Mouse (Mus musculus) embryo, embryonic 11 days (tissue): ENCODE results near the gene Zcchc24.
A peak's percentile ranks its signal among the peaks of the same experiment; 100 is the strongest.

Experiments used
- DNase-seq: peaks from one replicate; pipeline ENCODE4 v3.0.0-alpha.2; 2015

Zcchc24 gene

DNA sequence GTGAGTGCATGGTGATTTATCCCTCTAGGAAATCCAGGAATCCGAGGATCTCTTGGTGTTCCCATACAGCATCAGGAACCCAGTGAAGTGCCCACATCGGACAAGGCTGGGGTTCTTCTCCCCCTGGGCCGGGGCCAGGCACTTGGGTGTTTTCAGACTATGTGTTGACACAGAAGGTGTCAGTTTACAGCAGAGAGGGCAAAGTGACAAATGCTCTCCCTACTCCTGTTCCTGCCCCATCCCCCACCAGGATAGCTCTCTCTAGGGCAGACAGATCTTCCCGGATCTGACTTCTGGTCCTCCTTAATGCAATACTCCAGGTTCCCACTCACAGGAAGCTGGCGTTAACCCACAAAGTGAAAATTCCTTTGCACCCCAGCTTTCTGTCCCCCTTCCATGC, 5.3 kb upstream of the Zcchc24 start:
- DNase-seq, result no peak

DNA sequence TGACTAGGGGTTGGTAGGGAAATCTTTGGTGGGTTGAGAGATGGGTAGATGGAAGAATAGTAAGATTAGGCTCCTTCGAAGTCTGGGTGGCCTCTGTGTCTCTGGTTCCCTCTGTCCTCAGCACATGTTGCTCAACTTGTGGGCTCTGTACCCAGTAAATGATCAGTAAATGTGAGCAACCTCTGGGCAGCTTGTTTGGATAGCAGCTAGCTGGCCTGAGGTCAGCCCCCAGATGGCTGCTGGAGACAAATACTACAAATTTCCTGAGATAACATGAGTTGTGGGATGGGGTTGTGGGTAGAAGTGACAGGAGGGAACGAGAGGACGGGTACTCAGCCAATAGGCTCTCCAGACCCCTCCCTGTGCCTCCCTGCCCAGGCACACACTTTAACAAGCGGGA, 4.2 kb upstream of the Zcchc24 start:
- no peak for DNase-seq

DNA sequence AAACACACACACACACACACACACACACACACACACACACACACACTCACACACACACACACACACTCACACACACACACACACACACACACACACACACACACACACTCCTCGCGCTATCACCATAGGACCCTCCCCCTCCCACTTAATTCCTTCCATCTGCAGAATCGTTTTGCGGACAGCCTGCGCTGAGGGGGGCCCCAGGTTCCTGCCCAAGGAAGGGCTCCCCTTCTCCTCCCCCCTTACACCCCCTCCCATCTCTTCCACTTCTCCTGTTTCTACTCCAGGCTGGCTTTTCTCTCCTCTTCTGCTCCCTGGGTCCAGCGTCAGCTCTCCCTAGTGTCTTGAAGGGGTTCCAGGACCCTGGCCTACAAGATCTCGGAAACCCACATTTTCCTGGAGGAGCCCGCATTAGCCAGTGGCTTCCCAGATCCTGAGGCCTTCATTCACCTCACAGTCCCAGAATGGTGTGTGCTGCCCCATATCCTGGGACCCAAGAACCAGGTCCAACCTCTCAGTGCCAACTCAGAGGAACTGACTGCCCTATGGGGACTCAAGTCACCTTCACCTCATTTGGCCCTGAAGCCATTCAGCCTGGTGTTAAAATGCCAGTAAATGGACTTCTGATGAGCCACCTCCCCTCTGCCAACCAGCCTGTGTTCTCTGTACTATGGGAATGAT, 927 bp upstream of the Zcchc24 start:
- DNase-seq, result peak; percentile 84

DNA sequence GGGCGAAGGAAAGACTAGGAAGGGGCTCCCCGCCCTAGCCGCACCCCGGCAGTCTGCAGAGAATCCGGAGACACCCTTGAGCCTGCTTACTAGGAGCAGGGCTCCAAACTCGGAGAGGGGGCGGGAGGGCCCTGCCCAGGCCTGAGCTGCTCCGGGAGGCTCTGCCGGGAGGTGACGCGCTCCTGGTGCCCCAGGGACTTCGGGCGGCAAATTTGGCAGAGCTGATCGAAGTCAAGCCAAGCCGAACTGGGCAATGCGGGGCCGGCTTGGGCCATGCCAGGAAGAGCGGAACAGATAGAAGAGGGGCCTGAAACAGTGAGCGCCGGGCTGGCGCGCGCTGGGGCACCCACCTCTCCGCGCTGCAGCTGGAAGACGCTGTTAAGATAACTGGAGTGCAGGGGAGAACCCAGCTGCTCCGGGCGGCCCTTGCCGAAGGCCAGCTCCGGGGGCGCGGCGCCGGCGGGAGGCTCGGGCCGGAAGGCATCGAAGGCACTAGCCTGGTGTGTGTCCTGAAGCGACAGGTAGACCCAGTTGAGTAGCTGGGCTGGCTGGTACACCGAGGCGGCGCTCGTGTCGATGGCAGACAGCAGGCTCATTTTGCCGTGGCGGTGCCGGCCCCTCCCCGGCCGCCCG, 462 bp downstream of the Zcchc24 start:
- DNase-seq, result peak; percentile 55

DNA sequence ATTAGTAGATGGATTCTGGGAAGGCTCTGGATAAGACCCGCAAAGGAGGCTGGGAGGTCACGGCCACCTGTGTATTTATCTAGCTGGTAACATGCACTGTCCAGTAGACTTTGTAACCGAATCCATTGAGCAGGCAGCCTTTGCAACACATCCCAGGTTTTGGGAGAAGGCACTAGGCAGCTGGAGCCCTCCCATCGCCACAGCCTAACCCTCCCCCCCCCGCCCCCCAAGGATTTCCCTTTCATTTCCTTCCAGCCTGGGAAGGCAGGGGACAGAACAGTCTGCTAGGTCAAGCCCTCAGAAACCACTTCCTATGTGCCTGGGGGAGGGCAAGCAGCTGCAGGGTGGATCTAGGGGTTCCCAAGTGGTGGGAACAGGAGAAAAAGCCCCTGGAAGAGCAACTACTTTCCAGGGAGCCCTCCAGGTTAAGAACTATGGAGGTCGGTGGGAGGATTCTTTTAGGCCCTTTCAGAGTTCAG, 1.1 kb downstream of the Zcchc24 start:
- DNase-seq, result no peak

DNA sequence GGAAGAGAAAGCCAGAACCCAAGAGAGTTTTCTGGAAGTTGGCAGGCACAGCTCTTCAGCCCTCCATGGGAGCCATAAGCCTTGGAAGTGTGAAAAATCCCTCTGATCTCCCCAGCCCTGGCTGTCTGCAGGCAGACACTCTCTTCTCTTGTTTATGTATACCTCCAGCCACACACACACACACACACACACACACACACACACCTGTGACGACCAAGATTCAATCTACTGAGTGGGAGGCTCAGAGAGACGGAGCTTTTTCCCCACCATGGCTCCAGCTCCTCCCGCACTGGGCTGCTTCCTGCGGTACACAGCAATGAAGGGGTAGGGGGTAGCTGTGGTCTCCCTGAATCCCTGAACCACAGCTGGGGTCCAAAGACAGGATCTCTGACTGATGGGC, 2.4 kb downstream of the Zcchc24 start:
- DNase-seq, result no peak

DNA sequence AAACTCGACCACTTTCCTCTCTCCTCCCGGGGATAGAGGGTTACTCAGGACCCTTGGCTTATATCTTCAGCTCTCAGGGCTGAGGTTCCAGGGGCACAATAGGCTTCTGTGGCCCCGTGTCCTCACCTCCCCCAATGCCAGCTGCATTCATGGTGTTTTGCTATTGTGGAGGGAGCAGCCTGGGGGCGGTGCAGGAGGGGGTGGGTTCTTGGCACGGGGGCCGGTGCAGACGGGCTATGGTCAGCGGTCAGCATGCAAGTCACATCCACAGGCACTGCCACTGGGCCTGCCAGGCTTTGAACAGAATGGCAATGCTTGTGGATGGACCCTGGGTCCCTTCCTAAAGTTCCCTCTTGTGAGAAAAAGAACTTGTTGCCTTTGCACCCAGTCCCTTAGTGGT, 2.9 kb downstream of the Zcchc24 start:
- no peak for DNase-seq

DNA sequence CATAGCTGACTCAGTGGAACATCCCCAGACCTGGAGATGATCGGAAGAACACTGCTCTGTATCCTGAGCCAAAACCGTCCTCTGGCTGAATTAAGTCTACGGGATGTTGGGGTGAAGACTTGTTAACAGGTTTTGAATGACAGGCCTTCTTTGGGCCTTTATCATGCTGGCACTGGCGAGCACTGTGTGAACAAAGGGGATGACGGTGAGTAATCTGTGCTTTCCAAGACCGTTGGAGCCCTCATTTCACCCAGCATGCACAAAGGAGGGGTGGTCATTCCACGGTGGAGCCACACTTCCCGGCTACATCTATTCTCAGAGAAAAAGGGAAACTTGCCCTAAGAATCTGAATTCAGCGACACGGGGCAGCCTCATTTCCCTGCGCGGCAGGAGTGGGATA, 3.7 kb downstream of the Zcchc24 start:
- no peak for DNase-seq

DNA sequence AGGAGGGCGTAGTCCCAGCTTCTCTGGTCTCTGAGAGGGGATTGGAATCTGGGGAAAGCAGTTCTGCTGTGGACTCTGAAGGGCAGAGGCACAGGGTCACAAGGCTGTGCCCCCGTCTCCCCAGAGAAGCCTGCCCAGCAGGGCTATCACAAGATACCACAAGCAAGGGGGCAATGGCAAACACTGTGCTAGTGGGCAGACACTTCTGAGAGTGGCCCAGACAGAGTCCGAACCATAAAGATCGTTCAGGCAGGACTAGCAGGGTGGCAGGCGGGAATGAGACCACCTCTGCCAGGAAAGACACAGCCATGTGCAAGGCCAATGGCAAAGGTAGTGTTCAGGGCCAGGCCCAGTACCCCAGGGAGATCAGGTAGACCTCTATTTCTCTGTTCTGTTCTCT, 7.7 kb downstream of the Zcchc24 start:
- DNase-seq, result no peak

DNA sequence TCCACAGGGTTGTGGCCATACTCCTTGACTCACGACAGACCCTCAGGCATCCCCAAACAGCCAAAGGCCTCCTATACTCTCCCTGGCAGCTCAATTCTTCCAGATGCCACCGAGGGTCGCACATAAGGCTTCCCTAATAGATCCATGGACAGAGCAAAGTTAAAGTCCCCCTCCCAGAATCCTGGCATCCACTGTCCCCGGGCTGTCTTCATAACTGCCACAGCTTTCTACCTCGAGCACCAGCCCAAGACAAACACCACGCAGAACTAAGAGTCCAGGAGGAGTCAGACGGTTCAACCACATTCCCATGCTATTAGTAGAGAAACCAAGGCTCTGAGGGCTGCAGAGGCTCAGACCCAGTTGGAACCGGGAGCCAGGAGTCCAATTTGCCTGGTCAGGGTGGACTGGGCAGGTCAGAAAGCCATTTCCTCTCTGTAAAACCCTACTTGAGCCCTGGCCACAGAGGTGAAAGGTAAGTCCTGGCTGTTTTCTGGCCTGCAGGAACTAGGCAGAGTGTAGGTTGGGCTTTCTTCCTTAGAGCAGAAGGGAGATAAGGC, 8.8 kb downstream of the Zcchc24 start:
- no peak for DNase-seq

DNA sequence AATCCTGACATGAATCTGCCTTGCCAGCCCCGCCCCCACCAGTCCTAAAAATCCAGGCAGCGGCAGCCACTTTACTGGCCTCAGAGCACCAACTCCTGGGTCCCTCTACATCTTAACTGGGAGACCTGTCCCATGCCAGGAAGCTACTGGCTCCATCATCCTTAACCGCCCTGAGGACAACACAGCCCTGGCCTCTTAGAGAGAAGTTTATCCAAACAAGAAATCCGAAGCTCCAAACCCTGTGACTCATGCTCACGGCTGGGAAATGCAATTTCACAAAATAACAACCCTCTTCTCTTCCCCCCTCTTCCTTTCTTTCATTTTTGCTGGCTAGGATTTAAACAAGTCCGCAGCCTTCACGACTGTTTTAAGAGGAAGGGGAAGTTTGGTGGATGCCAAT, 9.3 kb downstream of the Zcchc24 start:
- DNase-seq, result no peak

DNA sequence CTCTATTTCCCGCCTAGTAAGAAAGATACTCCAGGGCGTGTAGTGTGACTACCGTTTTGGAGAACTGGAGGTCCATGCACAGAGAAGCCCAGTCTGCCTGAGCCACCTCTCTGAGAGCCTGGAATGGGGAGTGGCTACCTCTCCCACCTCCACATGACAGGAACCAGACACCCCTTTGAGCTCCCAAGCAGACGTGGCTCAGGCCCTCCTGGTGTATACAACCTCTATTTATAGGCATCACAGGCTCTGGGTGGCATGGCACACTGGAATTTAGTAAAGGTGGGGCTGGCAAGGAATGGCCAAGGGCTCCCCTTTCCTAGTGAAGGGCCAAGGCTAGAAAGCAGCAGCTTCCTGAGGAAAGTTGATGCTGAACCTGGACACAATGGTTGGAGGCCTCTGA, 10.9 kb downstream of the Zcchc24 start:
- no peak for DNase-seq

DNA sequence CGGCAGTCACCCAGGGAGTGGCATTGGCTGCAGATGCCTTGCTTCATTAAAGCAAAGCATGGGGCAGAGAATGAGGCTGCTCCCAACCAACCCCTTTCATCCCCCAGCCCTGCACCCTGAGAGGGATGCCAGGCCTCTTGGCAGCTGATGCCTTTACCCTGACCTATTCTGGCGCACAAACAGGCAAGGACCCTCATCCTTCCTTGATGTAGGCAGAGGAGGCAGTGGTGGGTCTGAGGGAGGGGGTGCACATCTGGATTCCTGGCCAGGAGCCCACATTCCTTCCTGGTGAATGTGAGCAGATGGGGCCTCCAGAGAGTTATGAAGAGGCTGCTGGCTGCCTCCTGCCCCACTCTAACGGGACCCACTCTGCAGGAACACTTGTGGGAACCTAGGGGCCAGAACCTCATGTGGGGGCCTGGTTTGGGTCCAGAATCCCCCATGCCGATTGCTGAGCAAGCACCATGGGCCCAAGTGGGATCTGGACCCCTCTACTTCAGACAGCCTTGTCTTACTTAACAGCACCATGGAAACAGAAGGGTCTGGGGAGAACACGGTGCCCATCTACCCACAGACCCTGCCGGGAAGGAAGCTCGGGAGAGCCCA, 12.4 kb downstream of the Zcchc24 start:
- no peak for DNase-seq

DNA sequence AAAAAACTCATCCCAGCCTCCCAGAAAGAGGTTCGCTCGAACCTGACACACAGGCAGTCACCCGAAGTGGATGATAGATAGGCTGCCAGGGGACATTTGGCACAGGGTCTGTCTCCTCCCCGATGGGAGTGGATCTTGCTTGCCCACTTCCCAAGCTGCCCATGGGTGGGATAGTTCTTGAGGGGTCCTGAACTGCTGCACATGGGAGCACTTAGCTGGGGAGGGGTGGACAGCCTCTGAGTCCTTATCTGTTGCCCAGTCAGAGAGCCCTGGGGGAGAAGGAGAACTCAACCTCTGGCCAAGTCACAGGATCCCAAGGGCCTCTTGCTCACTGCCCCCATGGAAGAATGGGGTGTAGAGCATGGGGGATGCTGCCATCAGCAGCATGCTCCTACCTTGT, 13.3 kb downstream of the Zcchc24 start:
- no peak for DNase-seq

DNA sequence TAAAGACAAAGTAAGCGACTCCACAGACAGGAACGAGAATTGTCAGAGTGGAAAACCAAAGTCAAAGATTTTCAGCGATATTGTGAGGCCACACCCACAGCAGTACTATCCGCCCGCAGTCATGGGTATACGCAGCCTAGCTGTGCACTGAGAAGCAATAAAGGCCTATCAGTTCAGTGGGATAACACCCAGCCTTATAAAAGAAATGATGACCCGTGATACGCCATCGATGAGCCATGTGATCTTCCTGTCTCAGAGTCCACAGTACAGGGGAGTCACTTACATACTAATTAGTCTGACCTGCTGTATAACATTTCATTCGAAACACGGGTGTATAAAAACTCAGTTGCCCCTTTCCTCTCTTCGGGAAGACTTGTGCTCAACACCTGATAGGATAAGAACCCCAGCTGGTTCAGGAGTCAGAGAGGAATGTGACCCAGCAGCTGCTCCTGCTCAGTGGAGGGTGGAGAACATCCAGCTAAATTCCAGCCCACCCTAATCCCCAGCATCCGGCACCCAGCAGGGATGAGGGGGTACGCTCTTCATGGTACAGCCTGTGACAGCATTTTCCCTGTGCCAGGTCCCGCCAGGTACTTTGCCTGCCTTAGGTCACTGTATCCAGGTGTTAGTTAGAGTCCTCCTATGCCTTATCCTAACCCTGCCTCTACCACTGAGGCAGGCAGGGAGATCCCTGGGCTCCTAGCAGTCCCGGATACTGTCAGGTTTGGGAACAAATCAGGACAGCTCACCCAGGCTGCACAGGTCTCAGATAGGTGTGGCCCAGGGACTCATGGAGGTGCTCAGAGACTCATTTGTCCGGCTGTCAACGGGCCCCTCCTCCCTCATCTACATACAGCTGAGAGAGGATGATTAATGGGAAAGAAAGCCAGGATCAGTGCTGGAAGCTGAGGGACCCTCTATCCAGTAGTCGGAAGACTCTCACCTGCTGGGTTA, 14.0 kb downstream of the Zcchc24 start:
- DNase-seq, result no peak

DNA sequence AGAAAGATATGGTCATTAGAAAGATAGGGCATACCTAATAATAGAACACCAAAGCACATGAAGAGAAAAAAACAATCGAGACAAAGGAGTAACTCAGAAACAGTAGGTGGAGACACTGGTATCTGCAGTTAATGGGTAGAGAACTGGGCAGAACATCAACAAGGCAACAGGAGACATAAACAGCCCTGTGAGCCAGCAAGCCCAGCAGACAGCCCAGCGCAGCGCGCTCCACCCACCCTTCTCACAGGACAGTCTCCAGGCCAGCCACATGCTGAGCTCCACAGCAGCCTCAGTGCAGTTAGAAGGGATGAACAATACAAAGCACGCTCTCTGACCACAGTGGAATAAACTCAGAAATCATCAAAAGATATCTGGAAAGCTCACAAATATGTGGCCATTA, 15.8 kb downstream of the Zcchc24 start:
- DNase-seq, result no peak

DNA sequence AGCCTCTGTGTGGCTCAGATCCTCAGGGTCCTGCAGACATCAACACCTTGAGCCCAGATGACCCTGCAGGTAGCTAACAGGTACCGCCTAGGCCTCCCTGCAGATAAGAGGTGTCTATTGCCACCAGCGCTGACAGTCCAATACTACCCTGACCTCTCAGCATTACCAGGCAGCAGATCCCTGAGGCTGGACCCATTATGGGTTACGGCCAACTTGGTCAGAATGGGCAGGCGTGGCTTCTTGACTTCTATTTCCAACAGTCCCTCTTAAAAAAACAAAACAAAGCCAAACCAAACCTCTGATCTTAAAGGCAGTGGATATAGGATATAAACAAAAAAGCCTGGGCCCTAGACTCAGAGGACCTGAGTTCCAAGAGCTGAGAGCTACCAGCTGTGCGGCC, 17.8 kb downstream of the Zcchc24 start:
- DNase-seq, result no peak

DNA sequence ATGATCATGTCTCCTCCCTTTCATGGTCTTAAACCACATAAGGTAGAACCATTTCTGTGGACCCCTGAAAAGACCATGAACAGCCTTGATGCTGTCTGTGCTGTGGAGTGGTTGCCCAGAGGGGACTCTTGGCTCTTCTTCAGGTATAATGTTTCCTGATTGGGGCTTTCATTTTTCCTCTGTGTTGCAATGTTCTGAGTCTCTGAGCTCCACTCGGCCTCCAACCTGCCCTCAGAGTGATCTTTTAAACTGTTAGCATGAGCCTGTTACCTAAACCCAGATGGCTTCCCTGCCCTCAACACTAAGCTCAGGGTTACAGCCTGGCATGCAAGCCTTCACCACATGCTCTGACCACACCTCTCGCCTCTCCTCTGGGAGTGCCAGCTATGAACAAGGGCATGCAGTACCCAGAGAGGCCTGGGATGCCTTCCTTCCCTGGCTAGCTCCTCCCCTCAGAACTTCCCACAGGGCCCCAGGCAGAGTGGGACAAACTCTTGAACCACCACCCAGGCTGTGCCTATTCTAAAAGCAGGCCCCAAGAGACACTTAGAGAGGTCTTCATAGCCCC, 18.3 kb downstream of the Zcchc24 start:
- DNase-seq, result no peak

DNA sequence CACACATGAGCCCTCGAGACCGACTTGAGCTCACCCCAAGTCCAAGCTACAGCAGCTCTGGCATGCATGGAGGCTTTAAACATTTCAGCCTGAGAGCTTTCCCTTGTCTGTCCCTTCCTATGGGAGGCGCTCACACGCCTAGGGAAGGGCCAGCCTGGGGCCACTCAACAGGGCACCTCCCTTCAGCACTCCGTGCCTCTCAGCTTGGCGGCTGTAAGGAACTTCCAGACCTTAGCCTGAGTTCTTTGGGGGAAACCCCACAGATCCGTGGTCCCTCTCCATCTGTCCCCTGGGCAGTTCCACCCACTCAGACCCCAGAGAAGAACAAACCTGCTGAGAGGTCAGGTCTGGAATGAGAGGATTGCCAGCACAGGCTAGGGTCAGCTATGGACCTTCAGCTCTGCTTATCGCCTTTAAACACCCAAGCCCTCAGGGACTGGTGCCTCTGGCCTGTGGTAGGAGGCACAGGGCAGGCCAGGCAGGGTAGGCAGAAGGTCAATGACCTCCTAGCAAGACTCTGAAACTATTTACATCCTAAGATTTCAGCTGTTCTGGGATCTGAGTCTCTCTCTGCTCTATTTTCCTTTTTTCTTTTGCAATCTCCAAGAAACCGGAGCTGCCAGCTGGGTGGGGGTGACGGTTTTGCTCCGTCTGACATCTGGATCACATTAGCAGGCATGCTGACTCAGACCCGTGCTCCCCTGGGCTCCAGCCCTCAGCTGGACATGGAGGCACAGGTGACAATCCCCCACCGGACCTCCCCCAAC, 19.5 kb downstream of the Zcchc24 start:
- peak; percentile 79 for DNase-seq

DNA sequence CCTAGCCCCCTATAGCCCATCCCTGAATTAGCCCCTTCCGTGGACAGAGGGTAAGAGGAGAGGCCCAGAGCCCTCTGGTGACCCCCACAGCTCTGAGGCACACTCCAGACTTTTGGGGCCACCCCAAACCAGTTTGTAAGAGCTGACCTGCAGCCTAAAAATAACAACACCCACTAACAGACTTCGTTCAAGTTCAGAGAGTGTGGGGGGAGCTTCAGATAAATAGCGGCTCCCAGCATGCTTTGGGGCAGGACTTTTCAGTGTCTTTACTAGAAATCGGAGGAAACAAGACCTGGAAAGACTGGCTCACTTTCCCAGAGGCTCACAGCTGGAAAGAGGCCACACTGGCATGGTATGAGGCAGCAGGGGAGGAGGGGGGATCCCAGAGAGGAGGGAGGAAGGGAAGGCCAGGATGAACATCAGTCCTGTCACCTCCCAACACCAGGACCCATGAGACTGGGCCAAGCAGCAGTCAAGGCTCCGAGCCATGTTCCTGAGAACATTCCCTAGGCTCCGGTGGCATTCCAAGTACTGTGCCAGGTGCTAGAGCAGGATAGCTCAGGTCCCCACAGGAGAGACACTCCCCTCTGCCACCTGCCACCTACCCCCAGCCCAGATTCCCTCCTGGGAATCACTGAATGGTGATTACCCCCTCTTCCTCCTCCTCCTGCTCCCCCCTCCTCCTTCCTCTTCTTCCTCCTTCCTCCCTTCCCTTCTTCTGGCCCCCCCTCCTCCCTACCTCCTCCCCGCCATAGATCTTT, 20.7 kb downstream of the Zcchc24 start:
- no peak for DNase-seq
